Mouse (Mus musculus) thymus, adult 2 months (tissue): ENCODE results near the gene Mcm7.
"Not testable (repeated sequence)": the region's sequence is repeated elsewhere in the genome, so short reads cannot be mapped to it uniquely, and the experiment has no call there.

Experiments
- CTCF ChIP-seq: fragments of 200-500 bp; IDR thresholded peaks from 2 replicates; pipeline ENCODE4 v1.5.1; 2012; ENCODE audit warnings: mild to moderate bottlenecking, control low read depth, low read length, moderate library complexity, borderline replicate concordance; ENCODE audit not compliant: control insufficient read depth, poor library complexity, insufficient read depth; ENCODE audit errors: extremely low read depth
- POLR2A ChIP-seq: fragments of 200-500 bp; IDR thresholded peaks from 2 replicates; pipeline ENCODE4 v1.6.1; 2012; ENCODE audit warnings: mild to moderate bottlenecking, low read length, control low read depth, moderate library complexity; ENCODE audit not compliant: control insufficient read depth, poor library complexity, insufficient read depth; ENCODE audit errors: extremely low read depth

GRCm38 (mm10) chr5:138216632-138217031 lies 44.4 kb upstream of the Mcm7 start:
- TF ChIP-seq CTCF, POLR2A: not testable (repeated sequence)
